Mouse (Mus musculus) gastrocnemius, postnatal 4 days (tissue): ENCODE measurements at regions not wholly inside any gene's neighbourhood (a gene's known extent, or its start where the extent isn't known, plus 50 kb on each side); places are given as distances from the start of the nearest gene placed in this dataset.
"Not testable (repeated sequence)": the region's sequence is repeated elsewhere in the genome, so short reads cannot be mapped to it uniquely, and the experiment has no call there.

Source experiments
- DNase-seq, 2 experiments: peaks; one replicate each; pipeline ENCODE4 v3.0.0; 2021 to 2022; ENCODE audit warnings: low spot score in 2 of 2, mixed read lengths in 2 of 2

DNA sequence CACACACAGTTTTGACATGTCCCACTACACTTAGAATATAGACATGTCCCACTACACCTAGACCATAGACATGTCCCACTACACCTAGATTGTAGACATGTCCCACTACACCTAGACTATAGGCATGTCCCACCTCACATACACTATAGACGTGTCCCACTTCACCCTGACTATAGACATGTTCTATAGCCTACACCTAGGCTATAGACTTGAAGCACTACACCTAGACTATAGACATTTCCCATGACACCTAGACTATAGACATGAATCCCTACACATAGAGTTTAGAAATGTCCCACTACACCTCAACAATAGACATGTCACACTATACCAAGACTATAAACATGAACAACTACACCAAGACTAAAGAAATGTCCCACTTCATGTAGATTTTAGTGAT is 2580.9 kb downstream of the Gm37988 start:
- DNase-seq, result no peak

GRCm38 (mm10) chr1:7393508-7393907 is 2585.8 kb downstream of the Gm37988 start:
- DNase-seq, result no peak

DNA sequence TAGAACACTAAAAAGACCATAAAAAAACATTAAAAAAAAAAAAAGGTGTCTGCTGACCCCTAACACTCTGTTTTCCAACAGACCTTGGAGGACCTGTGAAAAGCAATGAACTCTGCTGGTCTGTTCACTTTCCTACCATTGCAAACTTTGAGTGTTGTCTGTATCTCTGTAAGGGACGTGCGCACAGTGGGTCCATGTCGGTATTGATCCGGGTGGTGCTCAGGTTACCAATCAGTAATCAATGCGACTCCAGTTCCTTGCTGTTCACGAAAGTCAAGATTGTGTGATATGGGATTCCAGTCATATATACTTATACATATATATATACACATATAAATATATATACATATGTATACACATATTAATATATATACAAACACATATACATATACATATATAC is 2586.5 kb downstream of the Gm37988 start:
- no peak for DNase-seq

GRCm38 (mm10) chr1:7395527-7395926 is 2587.8 kb downstream of the Gm37988 start:
- no peak for DNase-seq

DNA sequence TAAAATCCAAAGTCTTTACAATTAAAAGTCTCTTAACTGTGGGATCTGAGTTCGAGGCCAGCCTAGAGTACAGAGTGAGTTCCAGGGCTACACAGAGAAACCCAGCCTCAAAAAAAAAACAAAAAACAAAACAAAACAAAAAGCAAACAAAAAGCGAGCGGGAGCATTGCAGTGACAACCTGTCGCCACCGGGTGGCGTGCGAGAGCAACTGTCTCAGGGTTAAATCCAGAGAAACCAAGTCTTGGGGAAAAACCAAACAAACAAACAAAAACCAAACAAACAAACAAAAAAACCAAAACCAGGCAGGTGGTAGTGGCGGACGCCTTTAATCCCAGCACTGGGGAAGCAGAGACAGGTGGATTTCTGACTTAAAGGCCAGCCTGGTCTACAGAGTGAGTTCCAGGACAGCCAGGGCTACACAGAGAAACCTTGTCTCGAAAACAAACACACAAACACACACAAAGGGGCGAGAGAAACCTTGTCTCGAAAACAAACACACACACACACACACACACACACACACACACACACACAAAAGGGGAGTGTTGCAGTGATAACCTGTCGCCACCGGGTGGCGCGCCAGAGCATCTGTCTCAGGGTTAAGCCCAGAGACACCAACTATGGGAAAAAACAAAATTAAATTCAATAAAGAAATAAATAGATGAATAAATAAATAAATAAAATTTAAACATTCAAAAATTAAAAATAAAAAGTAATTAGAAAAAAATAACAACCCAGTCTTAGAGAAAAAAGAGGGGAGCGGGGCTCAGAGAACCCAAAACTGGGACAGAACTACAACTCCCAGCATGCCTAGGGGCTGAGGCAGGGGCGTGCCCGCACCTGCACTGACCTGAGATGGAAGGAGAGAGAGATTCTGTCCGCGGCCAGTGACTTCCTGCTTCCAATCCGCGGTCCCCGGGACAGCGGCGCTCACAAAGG is 2589.4 kb downstream of the Gm37988 start:
- peak; percentile 36 to 58 for DNase-seq

DNA sequence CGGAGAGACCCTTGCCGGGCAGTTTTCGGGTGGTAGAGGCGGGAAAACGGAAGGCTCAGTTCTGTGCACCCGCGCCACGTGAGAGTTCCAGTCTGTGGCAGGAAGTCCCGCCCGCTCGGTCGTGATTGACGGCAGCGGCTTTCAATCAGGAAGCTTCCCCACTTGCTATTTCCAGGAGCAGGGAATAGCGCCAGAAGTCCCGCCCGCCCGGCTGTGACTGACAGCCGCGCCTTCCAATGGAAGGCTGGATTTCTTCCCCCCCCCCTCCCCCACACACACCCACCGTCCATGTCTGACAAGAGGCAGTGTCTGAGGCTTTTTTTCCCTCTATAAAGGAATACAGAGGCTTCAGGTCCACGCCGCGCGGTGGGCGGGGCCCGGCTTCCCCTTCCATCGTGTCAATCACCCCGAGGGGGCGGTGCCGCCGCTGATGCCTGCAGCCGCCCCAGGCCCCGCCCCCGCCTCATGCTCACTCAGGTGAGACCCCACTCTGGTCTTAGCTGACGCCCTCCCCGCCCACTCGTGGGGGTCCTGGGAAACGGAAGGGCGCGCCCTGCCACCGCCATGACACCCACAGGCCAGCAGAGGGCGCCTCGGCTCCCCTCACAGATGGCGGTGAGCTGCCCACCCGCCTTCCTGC is 2590.2 kb downstream of the Gm37988 start:
- peak; percentile 97 to 98 for DNase-seq

- no peak for DNase-seq
These were observed 2591.1 kb downstream of the Gm37988 start for GRCm38 (mm10) chr1:7398678-7399218.

GRCm38 (mm10) chr1:7405651-7406050 is 2598.0 kb downstream of the Gm37988 start:
- not testable (repeated sequence) for DNase-seq

DNA sequence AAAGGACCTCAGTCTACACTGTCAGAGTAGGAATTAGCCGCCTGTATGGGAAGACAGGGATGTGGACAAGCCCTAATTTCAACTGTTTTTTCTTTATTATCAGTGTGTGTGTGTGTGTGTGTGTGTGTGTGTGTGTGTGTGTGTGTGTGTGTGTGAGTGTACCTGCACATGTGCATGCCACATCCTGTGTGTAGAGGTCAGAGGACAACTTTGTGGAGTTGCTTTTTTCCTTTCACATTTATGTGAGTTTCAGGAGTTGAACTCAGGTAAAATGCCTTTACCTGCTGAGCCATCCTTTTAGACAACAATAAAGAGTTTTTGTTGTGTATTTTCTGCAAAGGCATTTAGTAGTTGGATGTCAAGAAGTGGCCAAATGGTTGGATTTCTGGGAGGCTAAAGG is 2606.8 kb downstream of the Gm37988 start:
- DNase-seq, result no peak

DNA sequence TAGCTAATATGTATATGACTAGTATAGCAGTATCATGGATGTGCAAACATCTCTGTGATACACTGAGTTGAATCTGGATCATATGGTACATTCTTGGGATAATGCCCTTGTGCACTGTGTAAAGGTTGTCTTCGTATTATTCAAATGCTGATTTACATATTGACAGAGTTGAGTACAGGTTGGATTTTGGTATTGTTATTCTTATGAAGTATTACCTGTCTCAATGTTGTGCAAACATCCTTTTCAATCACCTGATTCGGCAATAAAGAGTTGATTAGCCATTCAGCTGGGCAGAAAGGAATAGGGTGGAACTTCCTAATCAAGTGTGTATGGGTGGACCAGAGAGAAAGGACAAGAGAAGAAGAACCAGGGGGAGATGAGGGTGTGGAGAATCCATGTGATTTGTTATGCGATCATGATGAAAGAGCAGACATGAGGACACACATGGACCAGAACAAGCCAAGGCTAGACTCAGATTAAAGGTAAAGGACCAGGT is 2644.0 kb downstream of the Gm37988 start:
- no peak for DNase-seq

- DNase-seq, result no peak
These were observed 2647.2 kb downstream of the Gm37988 start for GRCm38 (mm10) chr1:7454931-7455330.

GRCm38 (mm10) chr1:7457895-7458294 is 2650.2 kb downstream of the Gm37988 start:
- DNase-seq, result no peak

DNA sequence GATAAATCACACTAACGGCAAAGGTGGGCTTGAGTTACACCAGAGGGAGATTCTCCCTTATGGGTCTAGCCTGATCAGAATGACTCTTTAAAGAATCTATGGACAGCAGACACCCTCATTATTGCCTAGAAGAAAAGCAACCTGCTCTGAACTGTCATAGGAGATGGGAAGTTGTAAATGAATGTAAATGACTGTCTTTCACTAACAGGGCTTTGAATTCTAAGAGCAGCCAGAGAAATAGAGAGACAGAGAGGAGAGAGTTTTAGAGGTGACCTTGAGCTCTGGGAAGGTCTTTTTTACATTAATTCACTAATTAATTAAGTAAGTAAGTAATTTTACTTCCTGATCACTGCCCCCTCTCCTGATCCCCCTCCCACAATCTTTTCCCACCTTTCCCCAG is 2686.4 kb downstream of the Gm37988 start:
- DNase-seq, result no peak

- no peak for DNase-seq
These were observed 2691.3 kb downstream of the Gm37988 start for GRCm38 (mm10) chr1:7499042-7499441.

DNA sequence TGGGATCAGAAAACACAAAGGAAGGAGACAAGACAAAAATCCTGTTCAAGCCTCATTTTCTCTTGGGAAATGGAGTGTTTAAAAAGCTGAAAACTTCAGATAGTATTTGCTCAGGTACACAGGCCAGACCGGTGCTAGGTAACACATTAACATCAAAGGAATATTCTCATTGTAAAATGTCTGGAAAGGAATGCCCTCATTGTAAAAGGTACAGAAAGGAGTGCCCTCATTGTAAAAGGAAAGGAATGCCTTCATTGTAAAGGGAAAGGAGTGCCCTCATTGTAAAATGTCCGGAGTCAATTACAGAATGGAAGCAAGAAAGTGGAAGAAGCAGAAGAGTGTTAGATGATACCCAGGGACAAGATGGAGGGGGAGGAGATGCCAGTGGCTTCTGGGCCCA is 2694.7 kb downstream of the Gm37988 start:
- no peak for DNase-seq

- DNase-seq, result no peak
These were observed 2711.1 kb downstream of the Gm37988 start for GRCm38 (mm10) chr1:7518791-7519190.

GRCm38 (mm10) chr1:7533506-7533905 is 2725.8 kb downstream of the Gm37988 start:
- DNase-seq, result no peak

DNA sequence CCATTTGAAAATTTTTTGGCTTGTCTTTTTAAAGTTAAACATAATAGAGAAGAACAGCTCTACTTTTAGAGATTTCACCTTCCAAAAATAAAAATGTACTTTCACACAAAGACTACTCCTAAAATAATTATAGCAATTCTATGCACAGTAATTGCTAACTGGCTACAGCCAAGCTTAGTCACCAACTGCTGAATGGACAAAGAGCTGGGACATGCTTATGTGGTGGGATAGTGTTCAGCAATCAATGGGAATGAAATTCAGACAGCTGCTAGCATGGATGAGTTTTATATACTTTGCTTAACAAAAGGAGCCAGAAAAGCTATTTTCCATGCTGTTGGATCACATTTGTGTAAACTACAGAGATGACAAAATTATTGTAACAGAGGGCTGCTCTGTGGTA is 2727.5 kb downstream of the Gm37988 start:
- DNase-seq, result no peak

DNA sequence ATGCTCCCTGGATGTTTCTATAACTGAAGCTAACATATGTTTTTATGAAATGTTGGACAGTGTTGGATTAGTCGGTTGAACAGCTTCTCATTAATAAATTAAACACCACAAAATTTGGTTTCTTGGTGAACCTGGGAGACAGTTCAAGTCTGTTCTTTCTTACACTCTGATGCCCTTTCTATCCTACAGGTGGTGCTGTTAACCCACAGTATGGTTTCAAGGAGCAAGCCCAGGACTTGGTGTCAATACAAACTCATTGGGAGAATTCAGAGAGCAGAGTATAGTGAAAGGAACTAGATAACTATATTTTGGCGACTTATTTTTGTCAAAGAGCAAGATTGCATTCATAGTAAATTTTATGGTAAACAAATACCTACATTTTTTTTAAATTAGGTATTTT is 2735.8 kb downstream of the Gm37988 start:
- no peak for DNase-seq

DNA sequence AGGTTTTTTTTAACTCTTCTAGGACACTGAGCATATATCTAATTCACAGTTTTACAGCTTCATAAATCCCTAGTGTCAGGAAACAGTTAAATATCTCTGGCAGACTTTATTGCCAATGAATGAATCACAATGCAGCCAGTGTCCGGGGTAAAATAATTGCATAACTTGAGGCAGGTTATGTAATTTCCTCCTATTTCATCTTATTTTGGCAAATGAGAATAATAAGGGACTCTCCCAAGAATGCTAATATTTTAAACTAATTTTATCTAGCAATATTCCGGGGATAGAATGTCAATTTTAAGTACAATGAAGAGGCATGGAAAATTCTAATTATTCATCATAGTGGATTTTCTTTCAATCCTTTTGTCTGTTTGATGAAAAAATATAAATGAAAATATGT is 2740.6 kb downstream of the Gm37988 start:
- no peak for DNase-seq

DNA sequence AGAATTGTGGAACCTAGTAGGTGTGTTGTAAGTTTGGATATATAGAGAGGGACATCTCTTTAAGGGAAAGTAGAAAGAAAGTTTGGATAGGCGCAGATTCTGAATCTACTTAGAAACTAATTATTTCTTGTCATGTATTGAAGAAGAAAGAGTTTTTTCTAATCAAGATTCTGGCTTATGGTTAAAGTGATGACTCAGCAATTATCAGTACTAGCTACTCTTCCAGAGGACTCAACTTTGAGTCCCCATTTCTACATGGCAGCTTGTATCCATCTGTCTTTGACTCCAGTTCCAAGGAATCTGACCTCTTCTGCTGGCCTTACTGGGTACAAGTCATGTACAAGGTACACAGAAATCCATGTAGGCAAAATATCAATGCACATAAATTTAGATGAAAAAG is 2767.1 kb downstream of the Gm37988 start:
- DNase-seq, result no peak

- DNase-seq, result no peak
These were observed 2778.7 kb downstream of the Gm37988 start for GRCm38 (mm10) chr1:7586409-7586808.
